Mouse (Mus musculus) frontal cortex, adult (tissue): ENCODE data around the gene Carmil1.

Experiments
- ATAC-seq: cut with Nextera tagmentation; 2 replicates; pipeline ENCODE4 v1.9.2; 2017; ENCODE audit warnings: mild to moderate bottlenecking, moderate library complexity, mixed read lengths; ENCODE audit not compliant: low TSS enrichment

Carmil1 gene

GRCm38 (mm10) chr13:24154281-24155061 lies 126.1 kb downstream of the Carmil1 start:
- no peak for ATAC-seq

- ATAC-seq = peak; percentile 9; the same call in 1 of the 2 replicates
Observed at GRCm38 (mm10) chr13:24152610-24153009, 128.0 kb downstream of the Carmil1 start.

GRCm38 (mm10) chr13:24151335-24151734 lies 129.3 kb downstream of the Carmil1 start:
- ATAC-seq = no peak

- no peak for ATAC-seq
Observed at GRCm38 (mm10) chr13:24148549-24148948, 132.0 kb downstream of the Carmil1 start.

GRCm38 (mm10) chr13:24147006-24147405 lies 133.6 kb downstream of the Carmil1 start:
- peak; percentile 33; the same call in 1 of the 2 replicates for ATAC-seq

- no peak for ATAC-seq
Observed at GRCm38 (mm10) chr13:24146541-24146940, 134.1 kb downstream of the Carmil1 start.

GRCm38 (mm10) chr13:24144858-24145257 lies 135.7 kb downstream of the Carmil1 start:
- no peak for ATAC-seq

- no peak for ATAC-seq
Observed at GRCm38 (mm10) chr13:24144141-24144540, 136.5 kb downstream of the Carmil1 start.

- ATAC-seq = no peak
Observed at GRCm38 (mm10) chr13:24136836-24137235, 143.8 kb downstream of the Carmil1 start.

GRCm38 (mm10) chr13:24135282-24136230 lies 145.0 kb downstream of the Carmil1 start:
- ATAC-seq = peak; percentile 94

- no peak for ATAC-seq
Observed at GRCm38 (mm10) chr13:24132866-24133265, 147.7 kb downstream of the Carmil1 start.

GRCm38 (mm10) chr13:24131319-24131718 lies 149.3 kb downstream of the Carmil1 start:
- ATAC-seq = no peak

- no peak for ATAC-seq
Observed at GRCm38 (mm10) chr13:24130741-24131140, 149.9 kb downstream of the Carmil1 start.

GRCm38 (mm10) chr13:24128731-24129130 lies 151.9 kb downstream of the Carmil1 start:
- ATAC-seq = no peak

GRCm38 (mm10) chr13:24125865-24126264 lies 154.7 kb downstream of the Carmil1 start:
- no peak for ATAC-seq

- peak; percentile 28 for ATAC-seq
Observed at GRCm38 (mm10) chr13:24117181-24117812, 163.3 kb downstream of the Carmil1 start.

- peak; percentile 83 for ATAC-seq
Observed at GRCm38 (mm10) chr13:24112689-24113348, 167.8 kb downstream of the Carmil1 start.

- ATAC-seq = no peak
Observed at GRCm38 (mm10) chr13:24110329-24110728, 170.3 kb downstream of the Carmil1 start.

- ATAC-seq = no peak
Observed at GRCm38 (mm10) chr13:24108282-24108681, 172.3 kb downstream of the Carmil1 start.

GRCm38 (mm10) chr13:24107058-24107457 lies 173.5 kb downstream of the Carmil1 start:
- ATAC-seq = no peak

GRCm38 (mm10) chr13:24105838-24106237 lies 174.8 kb downstream of the Carmil1 start:
- no peak for ATAC-seq

- ATAC-seq = no peak
Observed at GRCm38 (mm10) chr13:24105340-24105669, 175.3 kb downstream of the Carmil1 start.
